Mouse (Mus musculus) regulatory T cell (primary cell): Measurements from ENCODE around the gene Cideb.

Source experiments
- in situ Hi-C: fragments of 300-600 bp; cut with MboI, MseI; formaldehyde crosslinking; loops from one replicate; pipeline ENCODE4 v1.15.1; 2025; ENCODE audit warnings: high pct_unique_total_duplicates

The Cideb gene

GRCm38 (mm10) chr14:55723433-55723832, 34.8 kb downstream of the Cideb start:
- in situ Hi-C loops, result loop anchor here (5.0 kb wide), 1 partner anchor 41 kb away; the partner anchor contains the start of gene Tinf2

DNA sequence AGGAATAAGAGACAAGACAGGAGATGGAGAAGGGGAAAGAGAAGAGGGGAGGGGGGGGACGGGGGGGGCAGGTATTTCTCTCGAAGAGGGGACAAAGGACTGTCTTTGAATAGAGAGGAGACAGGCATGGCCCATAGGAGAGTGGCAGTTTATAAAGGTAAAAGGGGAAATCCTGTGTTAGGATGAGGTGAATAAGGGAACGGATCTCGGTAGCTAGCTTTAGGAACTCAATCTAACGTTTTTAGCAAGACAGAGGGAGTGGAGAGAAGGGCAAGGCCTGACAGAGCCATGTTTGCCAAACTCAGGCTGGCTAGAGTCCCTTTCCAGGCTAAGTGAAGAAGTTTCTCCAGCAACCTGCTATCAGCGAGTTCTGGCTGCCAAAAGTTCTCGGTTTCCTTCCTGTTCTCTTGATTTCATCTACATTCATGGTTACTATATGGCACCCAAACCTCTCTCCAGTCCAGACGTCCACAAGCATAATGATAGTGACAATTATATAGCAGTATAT, 35.8 kb downstream of the Cideb start:
- in situ Hi-C loops, result loop anchor here (5.0 kb wide), 1 partner anchor 40 kb away; the partner anchor contains the start of gene Tinf2

- in situ Hi-C loops, result loop anchor here (5.0 kb wide), 1 partner anchor 40 kb away; the partner anchor contains the start of gene Tinf2
These were observed 36.4 kb downstream of the Cideb start, which contains the start of gene Rabggta for GRCm38 (mm10) chr14:55721700-55722437. Gene Rabggta (minus strand): TSS chr14:55722263.

- in situ Hi-C loops, result loop anchor here (5.0 kb wide), 1 partner anchor 39 kb away; the partner anchor contains the start of gene Tinf2
These were observed 37.2 kb downstream of the Cideb start for GRCm38 (mm10) chr14:55721076-55721475.

DNA sequence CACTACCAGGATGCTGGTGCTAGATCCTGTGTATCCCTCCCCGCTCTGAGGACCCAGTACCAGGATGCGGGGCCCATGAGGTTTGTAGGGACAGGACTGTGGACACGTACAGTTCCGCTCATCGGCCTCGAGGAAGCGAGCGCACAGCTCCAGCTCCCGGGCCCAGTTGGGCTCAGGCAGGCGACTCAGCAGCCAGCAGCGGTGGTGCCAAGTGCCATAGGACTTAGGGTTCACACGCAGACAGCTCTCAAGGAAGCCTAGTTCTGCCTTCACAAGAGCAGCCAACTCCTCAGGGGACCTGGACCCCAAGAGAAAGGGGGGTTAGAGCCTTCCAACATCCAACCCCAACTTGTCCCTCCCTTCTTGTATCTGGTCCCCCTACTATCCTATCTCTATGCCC, 37.6 kb downstream of the Cideb start:
- in situ Hi-C loops, result loop anchor here (5.0 kb wide), 1 partner anchor 38 kb away; the partner anchor contains the start of gene Tinf2

- in situ Hi-C loops, result loop anchor here (5.0 kb wide), 1 partner anchor 37 kb away; the partner anchor contains the start of gene Tinf2
These were observed 38.5 kb downstream of the Cideb start for GRCm38 (mm10) chr14:55719737-55720136.

DNA sequence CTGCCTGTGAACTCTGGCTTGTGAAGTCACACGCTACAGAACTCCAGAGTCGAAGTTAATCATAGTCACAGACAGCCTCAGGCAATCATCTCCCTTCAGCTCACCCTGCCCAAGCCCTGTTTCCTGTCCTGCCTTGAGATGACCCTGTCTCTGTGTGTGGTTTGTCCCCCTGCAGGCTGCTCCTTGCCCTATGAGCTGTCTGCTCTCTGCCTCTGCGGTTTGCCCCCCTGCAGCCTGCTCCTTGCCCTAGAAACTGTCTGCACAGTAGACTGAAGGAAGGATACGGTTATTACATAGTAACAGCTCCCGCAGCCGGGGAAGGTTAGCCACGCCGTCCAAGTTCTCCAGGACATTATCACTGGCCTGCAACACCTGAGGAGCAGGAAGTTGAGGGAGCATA, 41.4 kb downstream of the Cideb start:
- in situ Hi-C loops, result no loop called here

GRCm38 (mm10) chr14:55716271-55716670, 42.0 kb downstream of the Cideb start:
- in situ Hi-C loops, result no loop called here

GRCm38 (mm10) chr14:55714893-55715292, 43.4 kb downstream of the Cideb start:
- in situ Hi-C loops, result no loop called here

DNA sequence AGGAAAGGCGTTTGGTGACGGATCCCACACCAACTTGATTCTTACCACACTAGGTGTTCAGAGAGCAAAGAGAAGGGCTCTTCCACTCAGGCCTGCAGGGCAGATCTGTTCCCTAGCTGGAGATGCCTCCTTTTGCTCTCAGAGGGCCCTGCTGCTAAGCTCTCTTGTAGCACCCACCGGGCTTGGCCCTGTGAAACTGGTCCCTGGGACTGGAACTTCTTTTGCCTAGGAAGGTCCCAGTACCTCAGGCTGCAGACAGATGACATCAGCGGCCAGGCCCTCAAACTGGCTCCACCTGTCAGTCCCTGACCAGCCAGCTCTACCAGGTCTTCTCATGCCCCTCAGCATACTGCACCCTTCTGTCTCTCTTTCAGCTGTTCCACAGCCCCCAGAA, 44.5 kb downstream of the Cideb start, which contains the start of gene Tgm1:
Gene Tgm1, minus strand, starts transcription at position 198 of the 394 bp plus-strand sequence.
- in situ Hi-C loops, result no loop called here

- in situ Hi-C loops, result no loop called here
These were observed 45.1 kb downstream of the Cideb start for GRCm38 (mm10) chr14:55713007-55713728.

- in situ Hi-C loops, result no loop called here
These were observed 46.5 kb downstream of the Cideb start for GRCm38 (mm10) chr14:55711786-55712185.

GRCm38 (mm10) chr14:55709509-55709908, 48.7 kb downstream of the Cideb start:
- in situ Hi-C loops, result no loop called here

DNA sequence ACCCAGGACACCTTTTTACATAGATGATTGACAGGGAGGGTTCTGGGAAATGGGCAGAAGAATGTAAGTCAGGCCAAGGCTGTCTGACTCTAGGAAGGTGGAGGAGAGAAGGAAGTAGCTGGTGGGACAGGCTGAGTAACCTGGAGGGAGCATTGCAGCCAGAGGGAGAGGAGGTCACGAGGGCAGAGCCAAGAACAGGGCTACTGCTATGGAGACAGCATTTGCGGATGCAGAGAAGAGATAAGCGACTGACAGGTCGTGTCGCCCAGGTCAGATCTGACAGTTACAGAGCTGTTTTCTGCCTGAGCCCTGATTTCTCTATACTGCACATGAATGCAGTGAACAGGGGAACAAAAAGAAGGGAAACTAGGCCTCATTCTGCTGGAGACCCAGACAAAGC, 50.9 kb downstream of the Cideb start:
- in situ Hi-C loops, result no loop called here

DNA sequence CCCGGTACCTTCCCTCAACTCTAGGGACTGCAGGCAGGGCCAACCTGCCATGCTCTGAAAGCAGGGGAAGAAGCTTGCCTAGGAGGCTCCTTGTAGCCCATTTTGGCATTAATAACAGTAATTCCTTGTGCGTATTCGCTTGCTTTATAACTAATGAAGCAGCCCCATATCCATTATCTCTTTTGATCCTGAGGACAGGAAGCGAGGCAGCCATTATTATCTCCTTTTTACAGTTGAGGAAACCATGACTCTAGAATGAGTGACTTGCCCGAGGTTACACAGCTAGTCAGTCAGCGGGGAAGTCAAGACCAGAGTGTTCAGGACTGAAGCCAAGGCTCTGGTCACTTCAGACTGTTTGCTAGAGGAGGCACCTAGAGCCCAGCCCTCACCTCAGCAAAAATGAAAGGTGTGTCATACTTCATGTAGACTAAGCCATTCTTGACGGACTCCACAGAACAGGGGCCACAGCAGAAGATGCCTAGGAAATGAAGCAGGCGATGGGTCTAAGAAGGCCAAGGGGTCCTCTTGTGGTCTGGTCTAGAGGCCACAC, 52.1 kb downstream of the Cideb start:
- in situ Hi-C loops, result no loop called here
